Mouse (Mus musculus) layer of hippocampus, postnatal 25 days (tissue): ENCODE data around the gene Nxf7. TPM values are rescaled to one million over a fixed set of nuclear protein-coding genes. Genes with fewer than 3 reads are reported as not detected.
"Not testable (repeated sequence)": the region's sequence is repeated elsewhere in the genome, so short reads cannot be mapped to it uniquely, and the experiment has no call there.

ENCODE experiments used
- DNase-seq, 2 experiments: peaks; one replicate each; pipeline ENCODE4 v3.0.0; 2022; ENCODE audit warnings: mixed read lengths in 2 of 2, low spot score in 1 of 2; ENCODE audit errors: extremely low spot score in 1 of 2
- total RNA-seq, 2 experiments: library from RNA; stranded (reverse); gene quantifications; 2 replicates each; pipeline ENCODE4 v1.2.3; 2021

Nxf7 gene
- total RNA-seq, result not detected

DNA sequence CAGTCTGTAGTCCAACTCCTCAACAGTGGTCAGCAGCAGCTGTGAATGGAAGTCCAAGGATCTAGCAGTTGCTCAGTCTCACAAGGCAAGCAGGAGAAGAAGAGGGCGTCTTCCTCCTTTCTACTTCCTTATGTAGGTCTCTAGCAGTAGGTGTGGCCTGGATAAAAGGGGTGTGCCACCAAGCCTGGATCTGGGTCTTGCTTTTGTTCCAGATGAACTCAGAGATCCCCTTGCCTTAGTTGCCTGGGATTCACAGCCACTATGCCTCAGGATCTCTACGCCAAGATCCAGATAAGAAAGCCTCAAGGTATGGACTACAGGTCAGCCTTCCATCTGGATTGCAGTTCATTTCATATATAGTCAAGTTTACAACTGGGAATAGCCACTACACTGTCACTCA, at the start of gene Nxf7:
TSS of gene Nxf7 (minus strand) at position 101 of the 400 bp plus-strand sequence.
- no peak for DNase-seq

DNA sequence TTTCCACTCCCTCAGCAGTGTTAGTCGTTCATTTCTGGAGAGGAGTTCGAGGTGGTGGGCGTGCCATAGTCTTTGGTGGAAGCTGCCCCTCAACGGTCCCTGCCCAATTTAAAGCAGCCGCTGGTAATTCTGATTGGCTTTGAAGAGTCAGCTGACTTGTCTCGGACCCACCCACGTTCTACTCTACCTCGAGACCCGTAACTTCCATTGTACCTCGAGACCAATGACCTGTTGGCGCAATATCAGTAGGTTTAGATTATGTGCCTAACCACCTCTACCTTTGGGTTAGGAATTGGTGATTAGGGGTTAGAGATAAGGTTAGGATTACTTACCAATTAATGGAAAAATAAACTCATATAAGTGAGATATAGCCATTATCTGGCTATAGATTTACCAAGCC, 29.0 kb upstream of the Nxf7 start, which contains the start of gene Prame:
TSS of gene Prame (minus strand) at position 101 of the 400 bp plus-strand sequence.
- no peak for DNase-seq

DNA sequence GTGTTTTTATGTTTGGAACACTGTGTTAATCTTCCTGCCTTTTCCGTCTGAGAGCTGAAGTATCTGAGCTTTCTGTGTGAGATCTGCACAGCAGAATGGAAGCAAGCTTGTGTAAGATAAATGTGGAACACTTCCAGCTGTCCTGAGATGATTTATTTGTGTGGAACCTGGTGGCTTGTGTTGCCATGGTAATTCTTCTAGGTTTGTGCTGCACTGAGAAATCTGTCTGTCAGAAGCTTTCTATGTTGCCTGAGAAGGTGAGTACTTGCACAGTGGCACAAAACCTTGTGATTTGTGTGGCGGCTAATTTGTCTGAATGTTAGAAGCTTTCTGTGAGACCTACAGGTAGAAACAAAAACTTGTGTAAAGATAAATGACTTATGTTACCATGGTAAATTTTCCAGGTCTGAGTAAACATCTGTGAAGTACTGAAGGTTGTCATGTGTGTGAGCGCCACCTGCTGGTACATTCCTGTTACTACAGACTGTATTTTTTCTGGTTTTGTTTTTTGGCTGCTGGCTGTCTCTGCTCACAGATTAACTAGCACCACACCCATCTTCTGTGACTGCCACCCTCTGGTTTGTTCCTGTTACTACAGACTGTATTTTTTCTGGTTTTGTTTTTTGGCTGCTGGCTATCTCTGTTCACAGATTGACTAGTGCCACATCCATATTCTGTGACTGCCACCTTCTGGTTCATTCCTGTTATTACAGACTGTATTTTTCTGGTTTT, 2.9 kb upstream of the Nxf7 start:
- peak in 1 of 2 experiments; percentile 7 for DNase-seq

DNA sequence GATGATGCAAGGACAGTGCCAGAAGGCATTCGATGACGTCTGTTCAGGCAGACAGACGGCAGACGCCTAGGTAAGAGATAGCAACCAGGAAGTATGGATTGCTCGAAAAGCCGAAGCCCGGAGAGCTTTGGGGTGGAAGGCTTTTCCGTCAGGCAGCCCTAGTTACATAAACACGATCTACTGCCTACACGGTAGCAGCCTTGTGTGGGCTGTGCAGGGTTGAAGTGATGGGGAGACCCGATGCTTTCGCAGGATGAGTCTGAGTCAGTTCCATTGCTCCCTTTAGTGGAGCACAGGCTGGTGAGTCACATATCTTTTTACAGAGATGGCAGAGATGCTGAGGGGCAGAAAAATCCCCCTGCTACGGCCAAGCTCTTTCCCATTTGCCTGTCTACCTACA, 481 bp downstream of the Nxf7 start:
- no peak for DNase-seq

DNA sequence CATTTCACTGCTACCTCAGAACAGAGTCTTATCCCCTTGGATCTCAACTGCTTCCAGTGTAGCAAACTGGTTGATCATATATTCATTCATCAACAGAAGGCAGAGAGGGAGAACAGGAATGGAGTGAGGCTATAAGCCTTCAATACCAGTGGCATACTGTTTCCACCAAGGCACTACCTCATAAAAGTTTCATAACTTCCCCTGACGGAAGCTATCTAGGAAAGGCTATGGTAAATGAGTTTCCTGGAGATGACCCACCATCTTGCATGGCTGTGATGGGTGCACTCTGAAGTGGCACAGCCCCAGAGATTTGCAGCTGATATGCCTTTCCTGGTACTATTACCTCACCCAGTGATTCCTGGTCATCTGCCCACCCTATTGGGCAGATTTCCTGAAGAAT, 22.2 kb downstream of the Nxf7 start:
- DNase-seq, result no peak

DNA sequence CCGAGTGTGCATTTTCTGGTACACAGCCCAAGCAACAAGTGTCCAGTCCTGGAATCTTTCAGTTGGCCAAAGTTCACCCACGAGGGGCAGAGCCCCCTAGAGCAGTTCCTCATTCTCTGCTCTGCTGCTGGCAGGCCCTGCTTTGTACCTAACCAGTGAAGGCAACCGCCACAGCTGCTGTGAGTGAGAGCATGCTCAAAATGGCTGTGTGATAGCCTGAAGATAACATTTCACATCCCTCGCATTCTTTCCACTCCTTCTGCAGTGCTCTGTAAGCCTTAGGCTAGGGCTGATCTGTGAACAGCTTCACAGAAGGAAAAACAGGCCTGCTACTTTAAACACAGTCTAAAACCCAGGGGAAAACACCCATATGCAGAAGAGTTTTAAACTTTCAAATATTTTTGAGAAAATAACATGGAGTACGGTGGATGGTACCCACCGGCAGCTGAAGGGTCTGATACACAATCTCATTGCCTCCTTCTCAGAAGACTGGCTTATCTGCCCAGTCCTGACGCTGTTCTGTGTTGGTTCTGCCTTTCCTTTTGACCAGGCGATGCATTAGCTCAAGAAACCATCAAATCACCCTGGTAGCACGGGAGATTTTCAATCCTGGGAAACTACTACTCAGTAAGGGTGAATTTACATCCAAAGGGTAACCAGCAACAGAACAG, 23.5 kb downstream of the Nxf7 start:
- DNase-seq, result not testable (repeated sequence)

DNA sequence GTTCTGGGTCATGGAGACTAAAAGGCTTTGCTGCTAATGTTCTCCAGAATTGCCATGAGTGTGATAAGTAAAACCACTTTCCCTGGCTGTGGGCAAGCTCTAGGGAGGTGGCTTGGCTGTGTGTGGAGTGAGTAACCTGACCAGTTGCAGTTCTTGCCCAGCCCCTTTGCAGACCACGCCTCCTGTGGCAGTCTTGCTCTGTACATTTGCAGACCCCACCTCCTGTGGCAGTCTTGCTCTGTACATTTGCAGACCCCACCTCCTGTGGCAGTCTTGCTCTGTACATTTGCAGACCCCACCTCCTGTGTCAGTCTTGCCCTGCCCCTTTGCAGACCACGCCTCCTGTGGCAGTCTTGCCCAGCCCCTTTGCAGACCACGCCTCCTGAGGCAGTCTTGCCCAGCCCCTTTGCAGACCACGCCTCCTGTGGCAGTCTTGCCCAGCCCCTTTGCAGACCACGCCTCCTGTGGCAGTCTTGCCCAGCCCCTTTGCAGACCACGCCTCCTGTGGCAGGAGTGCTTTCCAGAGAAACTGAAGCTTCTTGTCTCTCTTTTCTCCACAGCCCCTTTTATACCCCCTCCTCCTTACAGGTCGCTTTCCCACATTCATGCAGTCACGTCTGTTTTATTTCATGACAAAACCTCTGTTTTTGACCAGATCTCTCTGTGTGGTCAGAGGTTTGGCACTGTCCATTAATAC, 24.2 kb downstream of the Nxf7 start:
- not testable (repeated sequence) for DNase-seq

DNA sequence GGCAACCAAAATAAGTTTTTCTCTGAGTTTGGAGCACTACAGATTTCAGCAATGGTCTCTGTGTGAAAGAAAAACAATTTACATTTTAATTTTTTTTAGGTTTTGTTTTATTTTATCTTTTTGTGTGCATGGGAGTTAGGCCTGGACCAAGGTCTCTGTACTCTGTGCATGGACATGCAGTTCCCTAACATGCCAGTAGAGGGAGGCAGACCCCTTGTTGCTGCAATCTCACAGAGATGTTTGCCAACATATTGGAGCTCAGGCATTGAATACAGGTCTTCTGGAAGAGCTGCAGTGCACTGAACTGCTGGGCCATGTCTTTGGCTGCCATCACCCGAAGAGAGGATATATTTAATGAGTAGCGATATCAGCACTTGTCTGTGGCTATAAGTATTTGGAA, 29.1 kb downstream of the Nxf7 start:
- DNase-seq, result peak in 1 of 2 experiments; percentile 56

DNA sequence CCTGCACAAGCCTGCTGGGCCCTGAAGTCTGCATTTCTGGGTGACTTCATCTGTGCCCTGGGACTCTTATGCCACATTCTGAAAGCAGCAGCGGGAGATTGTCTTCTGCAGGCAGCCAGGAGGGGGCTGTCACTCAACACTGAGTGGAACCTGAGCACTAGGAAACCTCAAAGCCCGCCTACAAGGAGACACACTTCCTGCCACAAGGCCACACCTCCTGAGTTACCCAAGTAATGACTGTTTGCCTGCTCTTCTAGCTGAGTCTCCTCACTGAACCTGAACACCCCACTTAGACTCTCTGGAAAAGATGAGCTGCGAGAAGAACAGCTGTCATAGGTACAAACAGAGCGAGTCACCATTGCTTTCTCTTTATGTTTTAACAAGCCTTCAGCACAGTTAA, 33.6 kb downstream of the Nxf7 start:
- not testable (repeated sequence) for DNase-seq

DNA sequence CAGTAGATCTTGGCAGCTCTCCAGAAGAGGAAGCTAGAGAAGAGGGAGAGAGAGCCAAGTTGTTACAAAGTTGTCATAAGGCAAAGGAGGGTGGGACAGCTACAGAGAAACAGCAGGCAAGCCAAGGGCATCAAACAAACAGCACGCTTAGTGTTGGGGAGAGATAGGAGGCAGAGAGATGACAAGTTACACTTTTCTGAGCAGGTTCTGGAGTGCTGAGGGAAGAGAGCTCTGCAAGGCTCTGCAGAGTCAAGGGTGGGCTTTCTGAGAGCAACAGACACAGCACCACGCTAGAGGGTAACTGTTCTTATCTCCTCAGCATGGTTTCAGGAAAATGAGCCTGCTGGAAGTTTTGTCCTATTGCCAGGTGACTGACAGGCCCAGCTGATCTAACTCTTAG, 35.7 kb downstream of the Nxf7 start:
- DNase-seq, result no peak

DNA sequence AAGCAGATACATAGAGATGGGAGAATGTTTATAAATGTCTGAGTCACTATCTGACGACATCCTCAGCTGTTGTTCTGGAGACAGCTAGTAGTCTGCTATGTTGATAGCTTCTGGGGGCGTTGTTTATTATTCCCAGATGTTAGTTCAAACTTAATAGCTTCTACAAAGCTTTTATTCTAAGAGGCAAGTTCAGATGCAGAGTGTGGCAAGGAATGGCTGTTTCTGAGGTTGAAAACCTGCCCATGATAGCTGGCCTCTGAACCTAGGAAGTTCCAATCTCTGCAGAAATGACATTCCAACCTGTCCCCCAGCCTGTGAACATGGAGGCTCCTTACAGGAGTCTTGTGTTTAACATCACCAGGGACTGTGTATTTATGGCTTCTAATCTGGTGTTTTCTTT, 36.9 kb downstream of the Nxf7 start:
- DNase-seq, result not testable (repeated sequence)

DNA sequence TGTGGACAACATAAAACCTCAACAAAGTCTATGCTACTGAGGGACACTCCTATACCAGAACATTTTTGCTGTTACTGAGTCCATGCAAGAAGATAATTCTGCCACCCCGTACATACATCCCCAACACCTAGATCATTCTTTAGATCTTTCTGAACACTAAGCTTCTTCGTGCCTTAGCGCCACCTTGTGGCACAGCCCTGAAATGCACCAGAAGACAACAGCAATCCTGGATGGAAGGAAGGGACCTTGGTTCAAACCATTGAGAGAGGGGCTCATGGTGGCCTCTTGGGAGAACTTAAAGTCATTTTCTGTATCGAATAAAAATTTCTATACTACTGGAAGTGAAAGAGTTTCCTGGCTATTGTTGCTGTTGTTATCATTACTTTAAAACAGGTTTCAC, 37.6 kb downstream of the Nxf7 start:
- DNase-seq, result peak; percentile 19 to 60

DNA sequence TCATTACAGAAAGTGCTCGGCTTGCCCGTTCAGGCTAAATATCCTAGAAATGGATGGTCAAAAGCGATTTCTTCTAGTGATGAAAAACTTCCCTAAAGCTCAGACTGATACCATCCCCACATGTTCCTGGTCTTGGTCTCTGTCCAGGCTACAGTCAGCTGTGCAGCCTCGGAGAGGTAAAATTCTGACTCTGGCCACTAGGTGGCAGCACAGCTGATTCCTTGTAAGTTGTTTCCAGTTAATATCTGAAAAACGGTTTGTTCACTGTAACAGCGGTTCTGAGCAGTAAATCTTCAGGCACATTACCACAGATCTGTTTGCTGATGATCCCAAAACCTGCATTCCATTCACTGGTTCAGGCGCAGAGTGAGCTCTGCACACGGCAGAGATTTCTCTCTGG, 38.9 kb downstream of the Nxf7 start:
- DNase-seq, result peak in 1 of 2 experiments; percentile 42

Other genes with a start within 250 kb of the Nxf7 start
- gene Gm5128, start 225.5 kb downstream of the Nxf7 start, total RNA-seq, result not detected
- gene Gm7903, start 164.9 kb downstream of the Nxf7 start, total RNA-seq, result not detected
- not detected for gene AV320801, start 104.2 kb downstream of the Nxf7 start, total RNA-seq
- not detected for gene Prame, start 28.9 kb upstream of the Nxf7 start, total RNA-seq
- gene Tcp11x2, start 95.0 kb upstream of the Nxf7 start, total RNA-seq, result not detected
- not detected for gene Tmsb15a, start 126.5 kb upstream of the Nxf7 start, total RNA-seq
- gene Armcx5, start 144.0 kb upstream of the Nxf7 start, total RNA-seq, result 10 to 100 TPM; 22.5 to 27.6 TPM
- gene Gprasp1, start 144.0 kb upstream of the Nxf7 start, total RNA-seq, result 100 to 1,000 TPM; 279 to 293 TPM
- gene Bhlhb9, start 198.8 kb upstream of the Nxf7 start, total RNA-seq, result 10 to 100 TPM; 63.7 to 65.2 TPM
- 100 to 1,000 TPM; 145 to 157 TPM for gene Gprasp2, start 240.3 kb upstream of the Nxf7 start, total RNA-seq